Mouse (Mus musculus) layer of hippocampus, adult 8-10 months (tissue): Measurements from ENCODE around the gene Cbln4. TPM values are rescaled to one million over a fixed set of nuclear protein-coding genes. Genes with fewer than 3 reads are reported as not detected.

Source experiments
- total RNA-seq, 4 experiments: library from RNA; stranded (reverse); gene quantifications; 2 replicates each; pipeline ENCODE4 v1.2.4; 2022

Gene Cbln4
- total RNA-seq, 4 experiments from 2014 or later, result 8.0 to 10.9 (median 10.0) TPM

Other genes with a start within 250 kb of the Cbln4 start
- under 1 TPM in 3 of 4 experiments, not detected in 1; 0.16 to 0.35 (median 0.22) TPM for gene Mc3r, start 205.0 kb upstream of the Cbln4 start, total RNA-seq